Mouse (Mus musculus): Measurements from ENCODE around the gene Gm10721. TPM values are rescaled to one million over a fixed set of nuclear protein-coding genes. Genes with fewer than 3 reads are reported as not detected.

The Gm10721 gene
- polyA plus RNA-seq (2017; shearing (Covaris generic)): not detected

DNA sequence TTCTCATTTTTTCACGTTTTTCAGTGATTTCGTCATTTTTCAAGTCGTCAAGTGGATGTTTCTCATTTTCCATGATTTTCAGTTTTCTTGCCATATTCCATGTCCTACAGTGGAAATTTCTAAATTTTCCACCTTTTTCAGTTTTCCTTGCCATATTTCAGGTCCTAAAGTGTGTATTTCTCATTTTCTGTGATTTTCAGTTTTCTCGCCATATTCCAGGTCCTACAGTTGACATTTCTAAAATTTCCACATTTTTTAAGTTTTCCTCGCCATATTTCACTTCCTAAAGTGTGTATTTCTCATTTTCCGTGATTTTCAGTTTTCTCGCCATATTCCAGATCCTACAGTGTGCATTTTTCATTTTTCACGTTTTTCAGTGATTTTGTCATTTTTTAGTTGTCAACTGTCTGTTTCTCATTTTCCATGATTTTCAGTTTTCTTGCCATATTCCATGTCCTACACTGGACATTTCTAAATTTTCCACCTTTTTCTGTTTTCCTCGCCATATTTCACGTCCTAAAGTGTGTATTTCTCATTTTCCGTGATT lies at the start of gene Gm10721:
TSS of gene Gm10721 (plus strand) at position 408 of the 547 bp plus-strand sequence.

GRCm38 (mm10) chr9:3000445-3000972 lies 12.4 kb upstream of the Gm10721 start, which contains the start of gene Gm10722:
Gm10722 (plus strand) TSS chr9:3000922.

GRCm38 (mm10) chr9:3002794-3003396 lies 10.0 kb upstream of the Gm10721 start, which contains the start of gene Gm11168:
Gm11168 (plus strand) TSS chr9:3003346.

GRCm38 (mm10) chr9:3015354-3015753 lies 2.4 kb downstream of the Gm10721 start, which contains the start of gene Gm10720:
Gm10720 (plus strand) TSS chr9:3015654.

DNA sequence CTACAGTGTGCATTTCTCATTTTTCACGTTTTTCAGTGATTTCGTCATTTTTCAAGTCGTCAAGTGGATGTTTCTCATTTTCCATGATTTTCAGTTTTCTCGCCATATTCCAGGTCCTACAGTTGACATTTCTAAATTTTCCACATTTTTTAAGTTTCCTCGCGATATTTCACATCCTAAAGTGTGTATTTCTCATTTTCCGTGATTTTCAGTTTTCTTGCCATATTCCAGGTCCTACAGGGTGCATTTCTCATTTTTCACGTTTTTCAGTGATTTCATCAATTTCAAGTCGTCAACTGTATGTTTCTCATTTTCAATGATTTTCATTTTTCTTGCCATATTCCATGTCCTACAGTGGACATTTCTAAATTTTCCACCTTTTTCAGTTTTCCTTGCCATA lies 4.2 kb downstream of the Gm10721 start, which contains the start of gene Gm10719:
TSS of gene Gm10719 (plus strand) at position 301 of the 400 bp plus-strand sequence.

GRCm38 (mm10) chr9:3023312-3023984 lies 10.5 kb downstream of the Gm10721 start, which contains the start of gene Gm10718:
Gm10718 (plus strand) TSS chr9:3023547.

GRCm38 (mm10) chr9:3024912-3025467 lies 12.1 kb downstream of the Gm10721 start, which contains the start of gene Gm10717:
Gm10717 (plus strand) TSS chr9:3025417.

GRCm38 (mm10) chr9:3034299-3034698 lies 21.4 kb downstream of the Gm10721 start, which contains the start of gene Gm17535:
Gm17535 (plus strand) TSS chr9:3034599.

DNA sequence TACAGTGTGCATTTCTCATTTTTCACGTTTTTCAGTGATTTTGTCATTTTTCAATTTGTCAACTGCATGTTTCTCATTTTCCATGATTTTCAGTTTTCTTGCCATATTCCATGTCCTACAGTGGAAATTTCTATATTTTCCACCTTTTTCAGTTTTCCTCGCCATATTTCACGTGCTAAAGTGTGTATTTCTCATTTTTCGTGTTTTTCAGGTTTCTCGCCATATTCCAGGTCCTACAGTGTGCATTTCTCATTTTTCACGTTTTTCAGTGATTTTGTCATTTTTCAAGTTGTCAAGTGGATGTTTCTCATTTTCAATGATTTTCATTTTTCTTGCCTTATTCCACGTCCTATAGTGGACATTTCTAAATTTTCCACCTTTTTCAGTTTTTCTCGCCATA lies 23.6 kb downstream of the Gm10721 start, which contains the start of gene Gm10715:
TSS of gene Gm10715 (plus strand) at position 301 of the 400 bp plus-strand sequence.

Other genes starting within 250 kb of the Gm10721 start
- 2.1 TPM for gene Gm10722, start 12.2 kb upstream of the Gm10721 start, polyA plus RNA-seq (2017; shearing (Covaris generic))
- 16.8 TPM for gene Gm11168, start 9.8 kb upstream of the Gm10721 start, polyA plus RNA-seq (2017; shearing (Covaris generic))
- gene Gm10720, start 2.5 kb downstream of the Gm10721 start, polyA plus RNA-seq (2017; shearing (Covaris generic)): 2.4 TPM
- gene Gm10719, start 4.3 kb downstream of the Gm10721 start, polyA plus RNA-seq (2017; shearing (Covaris generic)): 11.4 TPM
- 12.6 TPM for gene Gm10718, start 10.4 kb downstream of the Gm10721 start, polyA plus RNA-seq (2017; shearing (Covaris generic))
- gene Gm10717, start 12.3 kb downstream of the Gm10721 start, polyA plus RNA-seq (2017; shearing (Covaris generic)): 41.5 TPM
- gene Gm17535, start 21.5 kb downstream of the Gm10721 start, polyA plus RNA-seq (2017; shearing (Covaris generic)): 1.6 TPM
- gene Gm10715, start 23.7 kb downstream of the Gm10721 start, polyA plus RNA-seq (2017; shearing (Covaris generic)): not detected